Mouse (Mus musculus): ENCODE results near the gene Fbxo17. TPM values are rescaled to one million over a fixed set of nuclear protein-coding genes. Genes with fewer than 3 reads are reported as not detected.
A peak's percentile ranks its signal among the peaks of the same experiment; 100 is the strongest.

Fbxo17 gene
- total RNA-seq, 2 experiments from 2014 or later, result 1.9 to 2.2 TPM

- Histone ChIP-seq H3K4me3 (peak within 1 kb of the TSS; percentile 64), H3K27ac (peak within 1 kb of the TSS; percentile 94)
- intact Hi-C loops (cut with DNase I), result no loop called here
- peak; percentile 95 for TF ChIP-seq CTCF (IDR thresholded peaks at IDR 0.05)
- peak; percentile 93 to 95 for DNase-seq (ENCODE audit: extremely low spot score in 1 of 2, low spot score in 2 of 2)
Measured at GRCm38 (mm10) chr7:28741709-28742438, 25.3 kb downstream of the Fbxo17 start, which contains the start of the genes Mrps12 and Sars2. Mrps12 (minus strand) TSS chr7:28741820. Sars2 (plus strand) TSS chr7:28741992.

DNA sequence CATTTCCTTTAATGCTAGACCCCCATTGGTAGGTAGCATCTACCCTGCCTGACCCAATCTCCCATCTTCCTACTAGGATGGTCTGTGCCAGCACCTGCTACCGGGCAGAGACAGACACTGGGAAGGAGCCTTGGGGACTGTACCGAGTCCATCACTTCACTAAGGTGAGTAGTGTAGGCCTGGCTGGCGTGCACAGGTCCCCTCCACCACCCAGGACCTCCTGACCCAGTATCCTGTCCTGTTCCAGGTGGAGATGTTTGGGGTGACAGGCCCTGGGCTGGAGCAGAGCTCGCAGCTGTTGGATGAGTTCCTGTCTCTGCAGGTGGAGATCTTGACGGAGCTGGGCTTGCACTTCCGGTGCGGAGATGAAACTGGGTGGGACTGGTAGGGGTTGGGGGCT, 33.3 kb downstream of the Fbxo17 start:
- Histone ChIP-seq H3K27ac (no peak overlapping the region), H3K4me3 (no peak overlapping the region)
- intact Hi-C loops (cut with DNase I), result no loop called here
- no peak for TF ChIP-seq CTCF (IDR thresholded peaks at IDR 0.05)
- no peak for DNase-seq (ENCODE audit: extremely low spot score in 1 of 2, low spot score in 2 of 2)

- TF ChIP-seq CTCF (IDR thresholded peaks at IDR 0.05), result no peak
Measured at GRCm38 (mm10) chr7:28756079-28756478, 39.5 kb downstream of the Fbxo17 start, which contains the start of gene Ccer2. Ccer2 (plus strand) TSS chr7:28756174.

DNA sequence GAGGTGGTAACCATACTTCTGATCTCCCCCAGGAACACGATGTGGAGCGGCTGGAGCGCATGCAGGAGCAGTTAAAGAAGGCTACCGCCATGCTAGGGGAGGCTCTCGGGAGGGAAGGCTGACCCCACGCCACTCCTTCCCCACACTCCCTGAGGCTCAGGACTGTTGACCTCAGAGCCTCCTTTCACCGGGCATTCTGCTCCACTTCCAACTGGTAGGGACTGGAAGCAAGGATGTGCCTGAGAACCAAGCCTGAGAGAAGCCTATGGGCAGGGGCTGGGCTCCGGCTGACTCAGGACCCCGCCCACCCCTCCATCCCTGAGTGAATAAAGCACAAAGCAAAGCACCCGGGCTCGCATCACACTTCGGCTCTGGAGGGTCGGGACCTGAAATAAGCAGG, 42.0 kb downstream of the Fbxo17 start:
- no peak for TF ChIP-seq CTCF (IDR thresholded peaks at IDR 0.05)
- intact Hi-C loops (cut with DNase I), result no loop called here
- no peak for DNase-seq (ENCODE audit: extremely low spot score in 1 of 2, low spot score in 2 of 2)
- Histone ChIP-seq H3K4me3 (no peak overlapping the region), H3K27ac (no peak overlapping the region)

More at GRCm38 (mm10) chr7:28756079-28756478, 39.5 kb downstream of the Fbxo17 start, which contains the start of gene Ccer2:
- Histone ChIP-seq H3K4me3 (peak within 1 kb of the TSS; percentile 19; the same call in 1 of the 2 replicates), H3K27ac (no peak within 1 kb of the TSS)
- intact Hi-C loops (cut with DNase I), result no loop called here
- no peak for DNase-seq (ENCODE audit: extremely low spot score in 1 of 2, low spot score in 2 of 2)

DNA sequence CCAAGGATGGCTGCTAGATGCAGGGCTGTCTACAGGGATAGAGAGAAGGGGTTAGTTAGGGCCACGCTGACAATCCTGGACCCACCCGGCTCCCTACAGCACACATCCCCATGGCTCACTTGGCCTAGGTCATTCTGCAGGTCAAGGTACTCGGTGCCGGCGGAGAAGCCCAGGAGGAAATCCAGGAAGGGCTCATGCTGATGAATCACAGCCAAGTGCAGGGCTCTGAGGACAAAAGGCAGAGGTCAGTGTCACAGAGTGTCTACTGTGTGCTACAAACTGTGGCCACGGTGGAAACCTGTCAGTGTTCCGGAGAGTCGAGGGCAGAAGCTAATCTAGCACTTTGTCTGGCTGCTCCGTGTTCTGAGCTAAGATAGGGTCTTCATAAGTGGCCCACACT, 45.3 kb downstream of the Fbxo17 start:
- no peak for TF ChIP-seq CTCF (IDR thresholded peaks at IDR 0.05)
- no peak for DNase-seq (ENCODE audit: extremely low spot score in 1 of 2, low spot score in 2 of 2)
- Histone ChIP-seq H3K4me3 (no peak overlapping the region), H3K27ac (no peak overlapping the region)
- intact Hi-C loops (cut with DNase I), result no loop called here

DNA sequence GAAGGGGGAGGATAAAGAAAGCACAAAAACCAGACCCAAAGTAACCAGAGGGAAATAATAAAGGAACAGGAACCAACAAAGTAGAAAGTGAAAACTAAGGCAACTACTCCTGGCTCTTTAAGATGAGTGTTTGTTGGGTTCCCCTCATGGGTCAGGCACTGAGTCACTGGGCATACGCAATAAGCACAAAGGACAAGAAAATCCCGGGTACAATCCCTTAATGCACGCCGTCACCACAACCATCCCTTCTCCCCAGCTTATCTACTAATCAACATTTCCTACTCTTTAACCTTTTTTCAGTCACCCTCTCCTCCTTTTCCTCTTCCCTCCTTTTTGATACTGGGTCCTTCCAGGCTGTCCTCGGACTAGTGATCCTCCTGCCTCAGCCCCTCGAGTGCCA, 48.6 kb downstream of the Fbxo17 start:
- H3K27ac ChIP-seq, result no peak overlapping the region
- H3K4me3 ChIP-seq, result peak overlapping the region; percentile 75; the same call in 1 of the 2 replicates
- DNase-seq (ENCODE audit: extremely low spot score in 1 of 2, low spot score in 2 of 2), result no peak
- no peak for TF ChIP-seq CTCF (IDR thresholded peaks at IDR 0.05)
- intact Hi-C loops (cut with DNase I), result no loop called here

DNA sequence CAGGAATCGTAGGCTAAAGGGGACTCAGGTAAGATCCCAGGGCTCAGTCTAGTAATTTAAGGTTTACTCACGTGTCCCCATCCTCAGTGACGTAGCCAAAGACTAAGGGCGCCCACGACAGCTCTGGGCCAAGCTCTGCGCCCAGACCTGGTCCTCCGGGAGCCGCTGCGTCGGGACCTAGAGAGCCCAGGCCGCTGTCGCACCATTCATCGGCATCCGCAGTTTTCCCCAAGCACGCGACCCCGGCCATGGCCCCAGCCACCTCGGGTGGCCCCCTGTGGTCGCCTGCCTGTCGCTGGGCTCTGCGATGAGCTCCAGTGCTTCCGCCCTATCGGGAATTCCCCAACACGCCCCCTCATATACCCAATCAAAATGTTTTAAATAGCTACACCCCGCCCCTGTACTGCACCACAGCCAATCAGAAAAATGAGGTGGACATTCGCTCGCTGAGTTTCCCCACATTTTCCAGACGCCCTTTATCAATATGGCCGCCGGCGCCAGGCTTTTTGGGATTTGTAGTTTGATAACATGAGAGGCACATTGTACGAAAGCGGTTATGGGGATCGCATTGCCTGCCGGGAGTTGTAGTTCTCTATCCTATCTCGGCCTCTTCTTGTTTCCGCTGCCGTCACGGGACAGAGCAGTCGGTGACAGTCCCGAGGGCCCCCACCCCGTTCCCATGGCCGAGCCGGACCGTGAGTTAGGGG, 49.7 kb downstream of the Fbxo17 start, which contains the start of gene Sirt2:
Sirt2 (plus strand) TSS at position 563 of the 707 bp plus-strand sequence.
- peak within 1 kb of the TSS; percentile 94 for H3K27ac ChIP-seq
- DNase-seq (ENCODE audit: extremely low spot score in 1 of 2, low spot score in 2 of 2), result peak; percentile 94 to 97
- intact Hi-C loops (cut with DNase I), result no loop called here

DNA sequence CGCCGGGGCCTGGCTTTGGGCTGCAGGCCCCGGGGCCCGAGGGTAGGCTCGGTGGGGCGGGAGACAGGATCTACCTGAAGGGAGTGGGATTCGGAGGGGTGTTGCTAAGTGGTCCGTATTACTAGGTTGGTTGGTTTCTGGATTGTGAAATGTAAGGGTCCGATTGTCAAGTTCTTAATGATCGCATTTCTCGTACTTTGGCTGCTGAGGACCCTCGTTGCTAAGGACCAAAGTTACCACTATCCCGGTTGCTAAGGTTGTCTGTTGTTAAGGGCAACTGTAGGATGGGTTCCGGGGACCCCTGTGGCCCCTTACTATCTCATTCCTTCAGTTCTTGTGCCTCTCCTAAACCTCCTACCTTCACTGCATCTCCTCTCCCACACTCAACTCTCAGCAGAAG, 50.3 kb downstream of the Fbxo17 start:
- Histone ChIP-seq H3K4me3 (peak overlapping the region; percentile 75), H3K27ac (peak overlapping the region; percentile 83)
- intact Hi-C loops (cut with DNase I), result no loop called here
- DNase-seq (ENCODE audit: extremely low spot score in 1 of 2, low spot score in 2 of 2), result no peak
- TF ChIP-seq CTCF (IDR thresholded peaks at IDR 0.05), result no peak

More for the DNA sequence above, 49.7 kb downstream of the Fbxo17 start, which contains the start of gene Sirt2:
- no peak; the same call in 1 of the 2 replicates for TF ChIP-seq CTCF (IDR thresholded peaks at IDR 0.05)
- peak within 1 kb of the TSS; percentile 75 for H3K4me3 ChIP-seq

DNA sequence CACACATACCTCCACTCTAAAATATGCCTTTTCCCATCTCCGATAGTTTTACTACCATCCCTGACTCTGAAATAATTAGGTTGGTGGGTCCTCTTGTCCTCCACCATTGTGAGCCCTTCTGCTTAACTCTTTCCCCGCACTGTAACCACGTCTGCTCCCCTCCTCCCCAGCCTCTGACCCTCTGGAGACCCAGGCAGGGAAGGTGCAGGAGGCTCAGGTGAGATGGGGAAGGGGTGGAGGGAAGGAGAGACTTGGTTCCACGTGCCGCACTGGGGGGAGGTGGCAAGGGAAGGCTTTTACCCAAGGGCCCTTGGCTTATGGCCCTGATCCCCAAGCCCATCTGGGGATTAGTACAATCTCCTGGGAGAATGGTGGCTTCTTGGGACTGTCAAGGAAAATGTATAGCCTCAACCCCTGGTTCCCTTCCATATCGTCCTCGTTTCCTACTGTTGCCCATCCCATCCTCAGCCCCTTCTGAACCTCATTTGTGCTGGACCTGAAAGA, 50.9 kb downstream of the Fbxo17 start, which contains the start of gene Nfkbib:
Nfkbib (minus strand) TSS at position 51 of the 504 bp plus-strand sequence.
- Histone ChIP-seq H3K4me3 (peak within 1 kb of the TSS; percentile 75), H3K27ac (peak within 1 kb of the TSS; percentile 94)
- DNase-seq (ENCODE audit: extremely low spot score in 1 of 2, low spot score in 2 of 2), result no peak
- intact Hi-C loops (cut with DNase I), result no loop called here
- no peak for TF ChIP-seq CTCF (IDR thresholded peaks at IDR 0.05)

- DNase-seq (ENCODE audit: extremely low spot score in 1 of 2, low spot score in 2 of 2), result no peak
- Histone ChIP-seq H3K27ac (no peak overlapping the region), H3K4me3 (no peak overlapping the region)
- no peak for TF ChIP-seq CTCF (IDR thresholded peaks at IDR 0.05)
- intact Hi-C loops (cut with DNase I), result no loop called here
Measured at GRCm38 (mm10) chr7:28769414-28769958, 52.9 kb downstream of the Fbxo17 start.

DNA sequence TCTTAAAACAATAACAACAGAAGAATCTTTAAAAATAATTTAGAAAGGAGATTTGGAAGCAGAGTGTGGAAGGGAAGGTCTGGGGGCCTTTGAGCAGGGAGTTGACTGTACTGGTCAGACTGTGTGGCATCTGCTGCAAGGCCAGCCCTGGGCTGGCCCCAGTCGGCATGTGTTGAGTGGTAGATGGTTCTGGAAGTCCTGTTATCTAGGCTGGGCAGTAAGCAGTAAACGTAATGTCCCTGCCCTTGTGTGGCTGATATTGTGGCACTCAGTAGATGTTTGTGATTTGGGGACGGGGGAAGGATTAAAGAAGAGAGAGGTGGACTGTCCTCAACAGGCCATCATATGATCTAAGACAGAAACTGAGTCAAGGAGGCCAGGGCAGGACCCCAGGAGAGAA, 53.7 kb downstream of the Fbxo17 start:
- no peak for DNase-seq (ENCODE audit: extremely low spot score in 1 of 2, low spot score in 2 of 2)
- intact Hi-C loops (cut with DNase I), result no loop called here
- Histone ChIP-seq H3K27ac (no peak overlapping the region), H3K4me3 (no peak overlapping the region)
- no peak for TF ChIP-seq CTCF (IDR thresholded peaks at IDR 0.05)

Measured in left cerebral cortex, adult 2 months (tissue).